Mouse (Mus musculus): Measurements from ENCODE around the gene Gm5089. TPM values are rescaled to one million over a fixed set of nuclear protein-coding genes. Genes with fewer than 3 reads are reported as not detected.
"Not testable (repeated sequence)": the region's sequence is repeated elsewhere in the genome, so short reads cannot be mapped to it uniquely, and the experiment has no call there.

The Gm5089 gene
- polyA plus RNA-seq, 1 experiment from 2014 or later = not detected

- Histone ChIP-seq H3K27me3 (replicated peaks) (peaks cover 100% of the 10 kb centered on the region), H3K4me2 (no peak overlapping the region), H3K4me3 (no peak overlapping the region), H3K9ac (no peak overlapping the region), H3K4me1 (peaks cover 27% of the 10 kb centered on the region), H3K36me3 (no peaks in the 10 kb centered on the region), H3K9me3 (no peaks in the 10 kb centered on the region), H3K27ac (replicated peaks) (no peak overlapping the region)
- WGBS = 11% methylated on average over 23 of the region's 23 CpGs
- no peak for ATAC-seq (ENCODE audit: extremely low read depth, insufficient number of reproducible peaks, low FRiP score, low TSS enrichment)
These were observed 17.3 kb upstream of the Gm5089 start for GRCm38 (mm10) chr14:122467926-122468841.

GRCm38 (mm10) chr14:122466756-122467362, 15.9 kb upstream of the Gm5089 start:
- no peak for ATAC-seq (ENCODE audit: extremely low read depth, insufficient number of reproducible peaks, low FRiP score, low TSS enrichment)
- no peaks in the 10 kb centered on the region for H3K36me3 ChIP-seq
- H3K27ac ChIP-seq (replicated peaks) = no peak overlapping the region
- H3K9ac ChIP-seq = no peak overlapping the region
- WGBS = 59% methylated on average over 7 of the region's 7 CpGs
- peaks cover 100% of the 10 kb centered on the region for H3K27me3 ChIP-seq (replicated peaks)
- no peak overlapping the region for H3K4me3 ChIP-seq
- no peak overlapping the region for H3K4me2 ChIP-seq
- no peaks in the 10 kb centered on the region for H3K9me3 ChIP-seq
- H3K4me1 ChIP-seq = peaks cover 25% of the 10 kb centered on the region

GRCm38 (mm10) chr14:122465931-122466490, 15.1 kb upstream of the Gm5089 start:
- Histone ChIP-seq H3K9ac (no peak overlapping the region), H3K9me3 (no peaks in the 10 kb centered on the region), H3K36me3 (no peaks in the 10 kb centered on the region), H3K4me1 (peaks cover 25% of the 10 kb centered on the region), H3K27ac (replicated peaks) (no peak overlapping the region), H3K4me2 (peak overlapping the region; percentile 86), H3K4me3 (peak overlapping the region; percentile 59; the same call in 1 of the 2 replicates), H3K27me3 (replicated peaks) (peaks cover 98% of the 10 kb centered on the region)
- no peak for ATAC-seq (ENCODE audit: extremely low read depth, insufficient number of reproducible peaks, low FRiP score, low TSS enrichment)
- 29% methylated on average over 13 of the region's 13 CpGs for WGBS

- peak within 1 kb of the TSS; percentile 59 for H3K4me3 ChIP-seq
- H3K9ac ChIP-seq = peak within 1 kb of the TSS; percentile 55
- under 1% methylated on average over 59 of the region's 62 CpGs for WGBS
- no peak for ATAC-seq (ENCODE audit: extremely low read depth, insufficient number of reproducible peaks, low FRiP score, low TSS enrichment)
- peak within 1 kb of the TSS; percentile 86 for H3K4me2 ChIP-seq
- no peaks in the 10 kb centered on the region for H3K36me3 ChIP-seq
- H3K9me3 ChIP-seq = no peaks in the 10 kb centered on the region
- peaks cover 95% of the 10 kb centered on the region for H3K27me3 ChIP-seq (replicated peaks)
- peaks cover 25% of the 10 kb centered on the region for H3K4me1 ChIP-seq
- H3K27ac ChIP-seq (replicated peaks) = no peak within 1 kb of the TSS
These were observed 14.1 kb upstream of the Gm5089 start, which contains the start of gene Zic5 for GRCm38 (mm10) chr14:122464763-122465741. Gene Zic5 (minus strand): TSS chr14:122465677.

- ATAC-seq (ENCODE audit: extremely low read depth, insufficient number of reproducible peaks, low FRiP score, low TSS enrichment) = no peak
- peak overlapping the region; percentile 59 for H3K4me3 ChIP-seq
- H3K27ac ChIP-seq (replicated peaks) = no peak overlapping the region
- WGBS = under 1% methylated on average over 62 of the region's 62 CpGs
- H3K27me3 ChIP-seq (replicated peaks) = peaks cover 95% of the 10 kb centered on the region
- peaks cover 25% of the 10 kb centered on the region for H3K4me1 ChIP-seq
- no peaks in the 10 kb centered on the region for H3K9me3 ChIP-seq
- peak overlapping the region; percentile 86 for H3K4me2 ChIP-seq
- H3K36me3 ChIP-seq = no peaks in the 10 kb centered on the region
- H3K9ac ChIP-seq = peak overlapping the region; percentile 55
These were observed 13.4 kb upstream of the Gm5089 start for GRCm38 (mm10) chr14:122464351-122464762.

- not testable (repeated sequence) for H3K27ac ChIP-seq (replicated peaks); H3K36me3 ChIP-seq; H3K9me3 ChIP-seq
- peak overlapping the region; percentile 59 for H3K4me3 ChIP-seq
- peak overlapping the region; percentile 55 for H3K9ac ChIP-seq
- peaks cover 92% of the 10 kb centered on the region for H3K27me3 ChIP-seq (replicated peaks)
- peak overlapping the region; percentile 86 for H3K4me2 ChIP-seq
- under 1% methylated on average over 55 of the region's 58 CpGs for WGBS
- H3K4me1 ChIP-seq = peaks cover 25% of the 10 kb centered on the region
- ATAC-seq (ENCODE audit: extremely low read depth, insufficient number of reproducible peaks, low FRiP score, low TSS enrichment) = peak; percentile 53; the same call in 1 of the 2 replicates
These were observed 12.9 kb upstream of the Gm5089 start for GRCm38 (mm10) chr14:122463734-122464341.

GRCm38 (mm10) chr14:122463080-122463691, 12.3 kb upstream of the Gm5089 start:
- H3K36me3 ChIP-seq = no peaks in the 10 kb centered on the region
- H3K4me1 ChIP-seq = peaks cover 25% of the 10 kb centered on the region
- peaks cover 89% of the 10 kb centered on the region for H3K27me3 ChIP-seq (replicated peaks)
- no peak overlapping the region for H3K27ac ChIP-seq (replicated peaks)
- ATAC-seq (ENCODE audit: extremely low read depth, insufficient number of reproducible peaks, low FRiP score, low TSS enrichment) = no peak
- peak overlapping the region; percentile 59 for H3K4me3 ChIP-seq
- H3K9ac ChIP-seq = 0 out of 2 replicates have a peak overlapping the region, but pooled peaks have one; percentile 55
- peak overlapping the region; percentile 86 for H3K4me2 ChIP-seq
- 2% methylated on average over 40 of the region's 40 CpGs for WGBS
- H3K9me3 ChIP-seq = no peaks in the 10 kb centered on the region

GRCm38 (mm10) chr14:122462689-122463079, 11.8 kb upstream of the Gm5089 start:
- Histone ChIP-seq H3K9ac (no peak overlapping the region), H3K9me3 (no peaks in the 10 kb centered on the region), H3K27me3 (replicated peaks) (peaks cover 86% of the 10 kb centered on the region), H3K4me3 (no peak overlapping the region), H3K36me3 (no peaks in the 10 kb centered on the region), H3K27ac (replicated peaks) (no peak overlapping the region), H3K4me2 (no peak overlapping the region), H3K4me1 (peaks cover 25% of the 10 kb centered on the region)
- ATAC-seq (ENCODE audit: extremely low read depth, insufficient number of reproducible peaks, low FRiP score, low TSS enrichment) = no peak
- WGBS = 23% methylated on average over 17 of the region's 17 CpGs

- no peak for ATAC-seq (ENCODE audit: extremely low read depth, insufficient number of reproducible peaks, low FRiP score, low TSS enrichment)
- Histone ChIP-seq H3K4me3 (no peak overlapping the region), H3K4me1 (peaks cover 25% of the 10 kb centered on the region), H3K27ac (replicated peaks) (no peak overlapping the region), H3K9ac (no peak overlapping the region), H3K9me3 (no peaks in the 10 kb centered on the region), H3K36me3 (no peaks in the 10 kb centered on the region), H3K4me2 (no peak overlapping the region), H3K27me3 (replicated peaks) (peaks cover 79% of the 10 kb centered on the region)
- 33% methylated on average over 9 of the region's 9 CpGs for WGBS
These were observed 11.1 kb upstream of the Gm5089 start for GRCm38 (mm10) chr14:122461966-122462365.

- H3K9me3 ChIP-seq = no peaks in the 10 kb centered on the region
- H3K4me1 ChIP-seq = peaks cover 25% of the 10 kb centered on the region
- WGBS = 51% methylated on average over 3 of the region's 3 CpGs
- no peak overlapping the region for H3K27ac ChIP-seq (replicated peaks)
- no peak overlapping the region for H3K4me3 ChIP-seq
- H3K9ac ChIP-seq = no peak overlapping the region
- H3K4me2 ChIP-seq = no peak overlapping the region
- peaks cover 75% of the 10 kb centered on the region for H3K27me3 ChIP-seq (replicated peaks)
- ATAC-seq (ENCODE audit: extremely low read depth, insufficient number of reproducible peaks, low FRiP score, low TSS enrichment) = no peak
- no peaks in the 10 kb centered on the region for H3K36me3 ChIP-seq
These were observed 10.6 kb upstream of the Gm5089 start for GRCm38 (mm10) chr14:122461500-122461899.
